Mouse (Mus musculus) right cerebral cortex, adult 18-20 months (tissue): ENCODE data around the gene Polr2i.

Source experiments
- DNase-seq: peaks from one replicate; pipeline ENCODE4 v3.0.0; 2022; ENCODE audit warnings: mixed read lengths

The Polr2i gene

GRCm38 (mm10) chr7:30269641-30270040, 37.9 kb downstream of the Polr2i start:
- DNase-seq = no peak

DNA sequence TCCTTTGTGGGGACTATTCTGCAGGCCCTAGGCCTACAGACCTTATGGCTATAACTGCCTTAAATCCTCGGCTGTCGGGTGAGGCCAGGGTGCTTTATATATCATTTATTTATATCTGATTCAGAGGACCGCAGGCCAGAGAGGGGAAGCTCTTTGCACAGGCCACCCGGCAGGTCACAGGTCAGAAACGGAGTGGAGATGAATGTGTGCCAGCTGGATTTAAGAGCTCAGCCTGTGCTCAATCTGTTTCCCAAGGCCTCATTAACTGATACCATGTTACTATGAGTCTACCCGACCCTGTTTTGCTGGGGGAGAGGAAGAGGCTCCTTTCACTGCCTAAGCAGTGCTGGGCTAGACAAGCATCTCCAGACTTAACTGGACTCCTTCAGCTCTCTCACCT, 42.6 kb downstream of the Polr2i start:
- DNase-seq = no peak

DNA sequence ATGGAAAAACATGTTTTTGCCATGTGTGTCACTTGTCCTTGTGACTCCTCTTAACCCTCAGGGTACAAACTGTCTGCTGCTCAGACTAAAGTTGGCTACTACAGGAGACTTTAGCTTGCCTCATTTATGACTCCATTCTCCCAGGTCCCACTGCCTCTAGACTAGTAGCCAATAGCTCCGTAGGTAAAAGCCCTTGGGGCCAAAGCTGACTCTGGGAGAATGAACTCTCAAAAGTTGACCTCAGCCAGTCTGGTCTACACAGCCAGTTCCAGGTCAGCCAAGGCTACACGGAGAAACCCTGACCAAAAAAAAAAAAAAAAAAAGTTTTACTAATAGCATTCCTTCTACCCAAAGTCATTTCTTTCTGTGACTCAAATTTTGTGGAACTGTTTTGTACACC, 47.2 kb downstream of the Polr2i start:
- DNase-seq = no peak

DNA sequence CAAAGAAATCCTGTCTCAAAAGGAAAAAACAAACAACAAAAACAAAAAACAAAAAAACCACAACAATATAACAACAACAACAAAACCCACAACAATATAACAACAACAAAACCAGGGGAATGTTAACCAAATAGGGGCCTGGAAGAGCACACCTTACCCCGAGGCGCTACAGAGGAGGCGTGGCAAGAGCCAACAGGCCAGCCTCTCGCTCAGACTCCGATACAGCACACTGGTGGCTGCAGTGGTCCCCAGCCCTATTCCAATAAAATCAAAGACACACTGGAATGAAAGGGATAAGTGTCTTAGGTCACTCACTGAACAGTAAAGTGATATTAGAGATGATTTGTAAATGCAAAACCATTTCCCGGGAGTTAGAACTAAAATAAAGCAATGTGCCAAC, 47.8 kb downstream of the Polr2i start:
- no peak for DNase-seq

DNA sequence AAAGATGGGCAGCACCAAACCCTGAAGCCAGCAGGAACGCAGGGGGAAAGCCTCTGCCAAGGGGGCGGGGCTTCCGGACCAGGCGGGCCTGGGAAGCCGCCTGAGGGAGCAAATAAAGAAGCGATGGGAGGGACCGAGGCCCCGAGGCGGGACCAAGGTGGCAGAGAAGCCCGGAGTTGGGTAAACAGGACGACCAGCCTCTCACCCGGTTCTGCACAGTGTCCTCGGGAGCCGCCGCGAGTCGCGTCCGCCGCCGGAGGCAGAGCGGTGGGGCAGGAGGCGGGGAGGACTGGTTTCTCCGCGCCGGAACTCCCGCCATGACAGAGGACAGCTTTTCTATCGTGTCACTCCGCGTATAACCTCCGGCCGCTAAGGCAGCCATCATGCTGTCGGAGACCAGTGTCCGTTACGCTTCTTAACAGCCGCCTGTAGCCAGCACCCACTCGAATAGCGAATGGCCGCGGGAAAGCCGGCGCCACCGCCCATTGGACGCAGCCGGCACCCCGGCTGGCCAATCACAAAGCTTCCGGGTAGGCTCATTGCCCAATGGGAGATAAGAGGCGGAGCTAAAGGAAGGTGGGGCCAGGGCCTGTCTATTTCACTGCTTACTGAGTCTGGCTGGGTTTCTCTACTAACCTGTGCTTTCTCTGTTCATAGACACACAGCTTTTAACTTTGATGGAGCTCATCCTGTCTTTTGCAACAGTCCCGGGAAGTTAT, 48.4 kb downstream of the Polr2i start, which contains the start of the genes Thap8 and Wdr62:
Thap8 (plus strand) TSS at position 144 of the 719 bp plus-strand sequence.
Wdr62 (minus strand) TSS at position 469 of the 719 bp plus-strand sequence.
- peak; percentile 93 for DNase-seq

DNA sequence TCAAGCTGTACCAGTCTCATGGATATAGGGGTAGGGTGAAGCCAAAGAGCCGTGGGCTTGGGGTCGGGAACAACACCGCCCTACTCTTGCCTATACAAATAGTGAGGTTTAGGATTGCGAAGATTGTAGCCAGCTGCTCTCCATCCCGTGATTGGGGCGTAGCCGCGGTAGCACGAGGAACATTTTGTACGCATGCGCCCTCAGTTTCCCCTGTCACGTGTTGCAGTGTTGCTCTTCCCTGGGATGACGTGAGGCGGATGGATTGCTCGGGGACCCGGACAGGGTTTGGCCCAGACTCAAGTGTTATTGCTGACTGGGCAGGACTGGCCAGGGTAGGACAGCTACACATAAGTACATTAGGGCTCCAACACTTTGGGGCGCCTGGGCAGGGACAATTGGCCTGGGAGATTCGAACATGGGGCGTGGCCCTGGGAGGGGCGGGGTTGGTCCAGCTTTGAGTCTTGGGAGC, 49.0 kb downstream of the Polr2i start:
- peak; percentile 89 for DNase-seq

GRCm38 (mm10) chr7:30281522-30281921, 49.8 kb downstream of the Polr2i start:
- DNase-seq = no peak

DNA sequence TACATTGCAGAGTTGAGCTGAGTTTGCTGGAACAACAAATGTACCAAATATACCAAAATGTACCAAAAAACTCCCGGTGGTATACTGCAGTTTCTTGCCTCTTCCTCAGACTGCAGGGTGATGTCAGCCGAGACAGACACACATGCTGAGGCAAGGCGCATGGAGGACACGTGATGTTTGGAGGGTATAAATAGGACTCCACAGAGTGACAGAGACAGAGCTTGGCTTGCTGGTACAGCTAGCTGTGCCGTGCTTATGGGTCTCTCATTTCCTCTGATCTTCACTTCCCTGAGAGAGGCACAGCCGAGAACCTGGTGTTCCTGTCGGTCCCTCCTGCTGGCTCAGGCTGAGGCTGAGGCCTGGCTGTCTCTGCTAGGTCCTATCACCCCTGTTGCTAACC, 51.0 kb downstream of the Polr2i start:
- DNase-seq = no peak
